Mouse (Mus musculus) cerebellum, adult 2 months (tissue): ENCODE data around the gene Tomm22. TPM values are rescaled to one million over a fixed set of nuclear protein-coding genes. Genes with fewer than 3 reads are reported as not detected.

Experiments used
- DNase-seq, 2 experiments: peaks; one replicate each; pipeline ENCODE4 v3.0.0; 2021
- H3K27ac ChIP-seq: fragments of 200-500 bp; 2 replicates; pipeline ENCODE4 v1.5.1; 2012; ENCODE audit warnings: low read length, control low read depth, inconsistent platforms; ENCODE audit not compliant: insufficient read depth
- H3K27me3 ChIP-seq: fragments of 200-500 bp; 2 replicates; pipeline ENCODE4 v1.6.1; 2012; ENCODE audit warnings: inconsistent platforms, mild to moderate bottlenecking, low read length, moderate library complexity; ENCODE audit not compliant: control insufficient read depth, insufficient read depth
- H3K4me1 ChIP-seq: fragments of 200-500 bp; 2 replicates; pipeline ENCODE4 v1.6.1; 2011; ENCODE audit warnings: low read length; ENCODE audit not compliant: control insufficient read depth, insufficient read depth
- H3K4me3 ChIP-seq: fragments of 200-500 bp; replicated peaks from 2 replicates; pipeline ENCODE3; 2011; ENCODE audit warnings: mild to moderate bottlenecking, low read depth, low read length, control low read depth; ENCODE audit not compliant: insufficient read depth
- CTCF ChIP-seq: fragments of 200-500 bp; IDR thresholded peaks from 2 replicates; pipeline ENCODE4 v1.5.1; 2011; ENCODE audit warnings: low read depth, mild to moderate bottlenecking, control low read depth, low read length, moderate library complexity, borderline replicate concordance; ENCODE audit not compliant: insufficient read depth
- POLR2A ChIP-seq: fragments of 200-500 bp; IDR thresholded peaks from 2 replicates; pipeline ENCODE4 v1.6.1; 2011; ENCODE audit warnings: low read length, control low read depth, borderline replicate concordance; ENCODE audit not compliant: insufficient read depth
- WGBS: fragments of 180-500 bp; shearing (Covaris S2); methylation state at CpG from one replicate; pipeline ENCODE4 v1.1.7; 2018; 5-methylcytosine and 5-hydroxymethylcytosine counted together
- polyA plus RNA-seq: library from polyadenylated mRNA; depleted of rRNA; stranded (reverse); fragments of >200 nt; gene quantifications from 2 replicates; pipeline ENCODE4 v1.2.3, GENCODE M21; 2012; rRNA removed

The Tomm22 gene
- polyA plus RNA-seq, 1 experiment = 106 TPM

- 36% methylated on average over 6 of the region's 6 CpGs for WGBS
- no peaks in the 10 kb centered on the region for H3K27me3 ChIP-seq
- no peak for TF ChIP-seq CTCF
- TF ChIP-seq POLR2A = no peak
- H3K4me1 ChIP-seq = peaks cover 26% of the 10 kb centered on the region
- no peak overlapping the region for H3K4me3 ChIP-seq
- peak; percentile 71 to 76 for DNase-seq
- peak overlapping the region; percentile 63 for H3K27ac ChIP-seq
Measured at GRCm38 (mm10) chr15:79716710-79717109, 46.0 kb downstream of the Tomm22 start.

GRCm38 (mm10) chr15:79720267-79720666, 49.6 kb downstream of the Tomm22 start:
- TF ChIP-seq CTCF = no peak
- TF ChIP-seq POLR2A = no peak
- DNase-seq = no peak
- H3K4me1 ChIP-seq = peaks cover 23% of the 10 kb centered on the region
- H3K4me3 ChIP-seq = no peak overlapping the region
- 93% methylated on average over 8 of the region's 8 CpGs for WGBS
- H3K27ac ChIP-seq = no peak overlapping the region
- H3K27me3 ChIP-seq = no peaks in the 10 kb centered on the region

DNA sequence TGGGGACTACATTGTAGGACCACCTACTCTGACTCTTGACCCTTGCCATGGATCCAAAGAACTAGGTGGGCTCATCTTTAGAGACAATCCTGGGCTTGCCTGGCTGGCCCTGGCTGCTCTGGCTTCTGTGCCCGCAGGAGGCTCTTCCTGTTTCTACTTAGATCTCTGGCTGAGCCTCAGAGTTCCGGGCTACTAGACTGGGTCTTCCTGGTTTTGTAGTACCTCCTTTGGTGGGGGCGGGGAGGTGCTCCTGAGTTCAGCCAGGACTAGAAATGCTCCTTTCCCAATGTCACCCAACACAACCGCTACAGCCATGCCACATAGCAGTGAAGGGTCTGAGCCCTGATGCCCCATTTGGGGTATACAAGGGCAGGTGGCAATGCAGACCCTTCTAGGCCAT, 50.1 kb downstream of the Tomm22 start:
- Histone ChIP-seq H3K27ac (no peak overlapping the region), H3K4me3 (no peak overlapping the region), H3K4me1 (peaks cover 18% of the 10 kb centered on the region), H3K27me3 (no peaks in the 10 kb centered on the region)
- TF ChIP-seq CTCF (no peak), POLR2A (no peak)
- DNase-seq = no peak
- WGBS = 88% methylated on average over 4 of the region's 4 CpGs

Other genes starting within 250 kb of the Tomm22 start
- 110 and 122 TPM in 2 replicates for gene Csnk1e, start 215.3 kb upstream of the Tomm22 start, polyA plus RNA-seq
- 0.82 and 1.5 TPM in 2 replicates for gene Kcnj4, start 165.6 kb upstream of the Tomm22 start, polyA plus RNA-seq
- 1.7 and 2.5 TPM in 2 replicates for gene Kdelr3, start 154.4 kb upstream of the Tomm22 start, polyA plus RNA-seq
- 414 and 429 TPM in 2 replicates for gene Ddx17, start 124.1 kb upstream of the Tomm22 start, polyA plus RNA-seq
- gene Dmc1, start 65.8 kb upstream of the Tomm22 start, polyA plus RNA-seq = 1.2 and 1.4 TPM in 2 replicates
- gene Fam227a, start 11.9 kb upstream of the Tomm22 start, polyA plus RNA-seq = 8.5 and 9.5 TPM in 2 replicates
- gene Cby1, start 11.7 kb upstream of the Tomm22 start, polyA plus RNA-seq = 30.3 and 32.3 TPM in 2 replicates
- 43.8 and 45.0 TPM in 2 replicates for gene Josd1, start 17.1 kb downstream of the Tomm22 start, polyA plus RNA-seq
- gene Gtpbp1, start 20.0 kb downstream of the Tomm22 start, polyA plus RNA-seq = 52.5 and 59.5 TPM in 2 replicates
- 42.7 and 45.2 TPM in 2 replicates for gene Sun2, start 71.7 kb downstream of the Tomm22 start, polyA plus RNA-seq
- gene Dnal4, start 107.0 kb downstream of the Tomm22 start, polyA plus RNA-seq = 55.1 and 56.7 TPM in 2 replicates
- 88.0 and 100 TPM in 2 replicates for gene Nptxr, start 133.9 kb downstream of the Tomm22 start, polyA plus RNA-seq
- 1.7 and 4.1 TPM in 2 replicates for gene Npcd, start 163.4 kb downstream of the Tomm22 start, polyA plus RNA-seq
- 183 TPM in 2 replicates for gene Cbx6, start 163.8 kb downstream of the Tomm22 start, polyA plus RNA-seq
- 3.3 and 3.6 TPM in 2 replicates for gene Apobec3, start 220.8 kb downstream of the Tomm22 start, polyA plus RNA-seq